Mouse (Mus musculus): Measurements from ENCODE around the gene Gm8159. TPM values are rescaled to one million over a fixed set of nuclear protein-coding genes. Genes with fewer than 3 reads are reported as not detected.
"Not testable (repeated sequence)": the region's sequence is repeated elsewhere in the genome, so short reads cannot be mapped to it uniquely, and the experiment has no call there.

Gm8159 gene
- polyA plus RNA-seq (2014; fragmentation: Nextera tagmentation; extraction: Ambion mirVana) = not detected in 2 replicates

GRCm38 (mm10) chr14:4632052-4632451 lies at the start of gene Gm8159:
Gm8159 (plus strand) TSS chr14:4632352.
- H3K36me3 ChIP-seq (ENCODE audit: control insufficient read depth, insufficient read depth, low read length); DNase-seq (ENCODE audit: low spot score); H3K9me3 ChIP-seq (ENCODE audit: control insufficient read depth, low read length); H3K27me3 ChIP-seq (ENCODE audit: control insufficient read depth, insufficient read depth, low read length); H3K4me2 ChIP-seq (ENCODE audit: low read depth, severe bottlenecking); H3K9ac ChIP-seq (ENCODE audit: low read length); H3K4me1 ChIP-seq (ENCODE audit: control insufficient read depth, insufficient read depth, low read length); H3K4me3 ChIP-seq (ENCODE audit: low read depth, low read length); ATAC-seq (ENCODE audit: insufficient number of reproducible peaks, low FRiP score, low TSS enrichment, low read depth); H3K27ac ChIP-seq (replicated peaks; ENCODE audit: low read depth, low read length): not testable (repeated sequence)
- no CpG with 5 or more reads among the region's 2 CpGs for WGBS

- H3K4me1 ChIP-seq (ENCODE audit: control insufficient read depth, insufficient read depth, low read length); H3K27me3 ChIP-seq (ENCODE audit: control insufficient read depth, insufficient read depth, low read length); H3K9me3 ChIP-seq (ENCODE audit: control insufficient read depth, low read length); H3K36me3 ChIP-seq (ENCODE audit: control insufficient read depth, insufficient read depth, low read length); ATAC-seq (ENCODE audit: insufficient number of reproducible peaks, low FRiP score, low TSS enrichment, low read depth); H3K9ac ChIP-seq (ENCODE audit: low read length); H3K27ac ChIP-seq (replicated peaks; ENCODE audit: low read depth, low read length); H3K4me3 ChIP-seq (ENCODE audit: low read depth, low read length): not testable (repeated sequence)
- H3K4me2 ChIP-seq (ENCODE audit: low read depth, severe bottlenecking) = peak overlapping the region; percentile 43; the same call in 1 of the 2 replicates
- peak; percentile 9 for DNase-seq (ENCODE audit: low spot score)
- WGBS = 2% methylated on average over 15 of the region's 18 CpGs
Measured at GRCm38 (mm10) chr14:4649309-4649708, 17.2 kb downstream of the Gm8159 start.

- WGBS = 0% methylated on average over 2 of the region's 9 CpGs
- not testable (repeated sequence) for H3K4me3 ChIP-seq (ENCODE audit: low read depth, low read length); H3K27me3 ChIP-seq (ENCODE audit: control insufficient read depth, insufficient read depth, low read length); H3K36me3 ChIP-seq (ENCODE audit: control insufficient read depth, insufficient read depth, low read length); DNase-seq (ENCODE audit: low spot score); H3K4me1 ChIP-seq (ENCODE audit: control insufficient read depth, insufficient read depth, low read length); H3K4me2 ChIP-seq (ENCODE audit: low read depth, severe bottlenecking); H3K9ac ChIP-seq (ENCODE audit: low read length); H3K27ac ChIP-seq (replicated peaks; ENCODE audit: low read depth, low read length); H3K9me3 ChIP-seq (ENCODE audit: control insufficient read depth, low read length); ATAC-seq (ENCODE audit: insufficient number of reproducible peaks, low FRiP score, low TSS enrichment, low read depth)
Measured at GRCm38 (mm10) chr14:4650324-4650723, 18.2 kb downstream of the Gm8159 start.

GRCm38 (mm10) chr14:4663892-4664291 lies 31.7 kb downstream of the Gm8159 start, which contains the start of gene Gm3239:
Gm3239 (plus strand) TSS chr14:4664192.
- not testable (repeated sequence) for H3K27me3 ChIP-seq (ENCODE audit: control insufficient read depth, insufficient read depth, low read length); ATAC-seq (ENCODE audit: insufficient number of reproducible peaks, low FRiP score, low TSS enrichment, low read depth); H3K4me1 ChIP-seq (ENCODE audit: control insufficient read depth, insufficient read depth, low read length); DNase-seq (ENCODE audit: low spot score); H3K27ac ChIP-seq (replicated peaks; ENCODE audit: low read depth, low read length); H3K9me3 ChIP-seq (ENCODE audit: control insufficient read depth, low read length); H3K4me3 ChIP-seq (ENCODE audit: low read depth, low read length); H3K36me3 ChIP-seq (ENCODE audit: control insufficient read depth, insufficient read depth, low read length); H3K4me2 ChIP-seq (ENCODE audit: low read depth, severe bottlenecking); H3K9ac ChIP-seq (ENCODE audit: low read length)
- no CpG with 5 or more reads among the region's 2 CpGs for WGBS

Other genes with a start within 250 kb of the Gm8159 start
- gene Gm3159, start 234.8 kb upstream of the Gm8159 start, polyA plus RNA-seq (2014; fragmentation: Nextera tagmentation; extraction: Ambion mirVana) = not detected in 2 replicates
- 0.96 and 1.0 TPM in 2 replicates for gene Gm3164, start 216.9 kb upstream of the Gm8159 start, polyA plus RNA-seq (2014; fragmentation: Nextera tagmentation; extraction: Ambion mirVana)
- gene Gm3173, start 201.4 kb upstream of the Gm8159 start, polyA plus RNA-seq (2014; fragmentation: Nextera tagmentation; extraction: Ambion mirVana) = not detected in 2 replicates
- not detected in 2 replicates for gene Gm3182, start 150.6 kb upstream of the Gm8159 start, polyA plus RNA-seq (2014; fragmentation: Nextera tagmentation; extraction: Ambion mirVana)
- not detected in 2 replicates for gene Gm3047, start 76.9 kb upstream of the Gm8159 start, polyA plus RNA-seq (2014; fragmentation: Nextera tagmentation; extraction: Ambion mirVana)
- not detected in 2 replicates for gene Gm3239, start 31.8 kb downstream of the Gm8159 start, polyA plus RNA-seq (2014; fragmentation: Nextera tagmentation; extraction: Ambion mirVana)
- gene Gm7876, start 76.9 kb downstream of the Gm8159 start, polyA plus RNA-seq (2014; fragmentation: Nextera tagmentation; extraction: Ambion mirVana) = not detected in 2 replicates
- gene Gm3252, start 94.4 kb downstream of the Gm8159 start, polyA plus RNA-seq (2014; fragmentation: Nextera tagmentation; extraction: Ambion mirVana) = 0.15 and 0.16 TPM in 2 replicates
- gene Gm9602, start 144.0 kb downstream of the Gm8159 start, polyA plus RNA-seq (2014; fragmentation: Nextera tagmentation; extraction: Ambion mirVana) = not detected in 2 replicates
- gene Gm3269, start 205.8 kb downstream of the Gm8159 start, polyA plus RNA-seq (2014; fragmentation: Nextera tagmentation; extraction: Ambion mirVana) = not detected in 2 replicates
- 0.31 and 0.58 TPM in 2 replicates for gene Gm3264, start 223.2 kb downstream of the Gm8159 start, polyA plus RNA-seq (2014; fragmentation: Nextera tagmentation; extraction: Ambion mirVana)